Mouse (Mus musculus) liver, adult (tissue): ENCODE measurements around the gene Pdhb.

ENCODE experiments used
- GATA4 ChIP-seq: IDR thresholded peaks from 2 replicates; pipeline ENCODE4 v1.6.1; 2014; ENCODE audit warnings: mild to moderate bottlenecking, low read length; ENCODE audit not compliant: insufficient replicate concordance

Gene Pdhb

GRCm38 (mm10) chr14:8207105-8207504, 34.3 kb upstream of the Pdhb start:
- no peak for TF ChIP-seq GATA4

GRCm38 (mm10) chr14:8206179-8206910, 33.5 kb upstream of the Pdhb start:
- no peak for TF ChIP-seq GATA4

DNA sequence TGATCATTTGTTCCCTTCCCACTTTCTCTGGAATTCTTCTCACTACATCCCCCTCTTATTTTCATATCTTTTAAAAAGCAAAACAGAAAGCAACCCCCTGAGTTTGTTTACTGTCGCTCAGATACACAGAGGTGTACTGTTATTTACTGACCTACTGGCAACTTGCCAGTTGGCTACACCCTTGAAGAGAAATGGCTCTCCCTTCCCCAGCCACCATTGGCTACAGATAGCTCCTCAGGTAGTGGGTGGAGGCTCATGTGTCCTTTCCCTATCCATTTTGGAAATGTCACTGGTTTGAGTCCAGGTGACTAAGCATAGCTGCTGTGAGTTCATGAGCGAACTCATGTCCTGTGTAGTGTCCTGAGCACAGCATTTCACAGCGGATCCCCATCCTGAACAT, 28.9 kb upstream of the Pdhb start:
- no peak for TF ChIP-seq GATA4

GRCm38 (mm10) chr14:8200769-8201168, 27.9 kb upstream of the Pdhb start:
- no peak for TF ChIP-seq GATA4

DNA sequence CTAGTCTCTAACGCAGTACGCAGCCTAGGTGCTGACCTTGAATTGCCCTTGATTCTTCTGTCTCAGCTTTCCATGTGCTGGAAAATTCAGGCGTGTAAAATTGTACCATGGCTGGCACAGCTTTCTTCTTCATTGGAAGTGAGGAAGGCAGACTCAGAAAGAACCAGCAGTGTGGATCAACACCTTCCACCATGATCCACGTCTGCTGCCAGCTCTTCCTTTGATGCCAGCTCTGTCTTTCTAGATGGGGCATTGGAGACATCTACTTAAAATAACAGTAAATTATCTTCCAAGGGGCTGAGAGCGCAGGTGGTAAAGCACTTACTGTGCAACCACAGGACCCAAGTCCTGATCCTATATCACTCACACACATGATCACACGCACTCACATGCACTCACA, 19.9 kb upstream of the Pdhb start:
- TF ChIP-seq GATA4: no peak

- no peak for TF ChIP-seq GATA4
Measured at GRCm38 (mm10) chr14:8191331-8191965, 18.6 kb upstream of the Pdhb start.

DNA sequence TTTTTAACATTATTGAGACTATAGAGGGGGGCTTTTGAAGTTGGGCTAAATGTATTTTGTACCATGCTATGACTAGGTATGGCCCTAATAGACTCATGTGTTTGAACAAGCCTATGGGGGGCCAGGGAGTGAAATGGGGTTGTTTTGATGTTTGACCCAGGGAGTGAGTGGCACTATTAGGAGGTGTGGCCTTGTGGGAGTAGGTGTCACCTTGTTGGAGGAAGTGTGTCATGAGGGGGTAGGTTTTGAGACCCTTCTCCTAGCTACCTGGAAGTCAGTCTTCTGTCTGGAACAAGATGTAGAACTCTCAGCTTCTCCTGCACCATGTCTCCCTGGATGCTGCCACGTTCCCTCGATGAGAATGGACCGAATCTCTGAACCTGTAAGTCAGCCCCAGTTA, 17.7 kb upstream of the Pdhb start:
- TF ChIP-seq GATA4: no peak

- TF ChIP-seq GATA4: no peak
Measured at GRCm38 (mm10) chr14:8186278-8187045, 13.6 kb upstream of the Pdhb start.

- TF ChIP-seq GATA4: no peak
Measured at GRCm38 (mm10) chr14:8183330-8183729, 10.5 kb upstream of the Pdhb start.

DNA sequence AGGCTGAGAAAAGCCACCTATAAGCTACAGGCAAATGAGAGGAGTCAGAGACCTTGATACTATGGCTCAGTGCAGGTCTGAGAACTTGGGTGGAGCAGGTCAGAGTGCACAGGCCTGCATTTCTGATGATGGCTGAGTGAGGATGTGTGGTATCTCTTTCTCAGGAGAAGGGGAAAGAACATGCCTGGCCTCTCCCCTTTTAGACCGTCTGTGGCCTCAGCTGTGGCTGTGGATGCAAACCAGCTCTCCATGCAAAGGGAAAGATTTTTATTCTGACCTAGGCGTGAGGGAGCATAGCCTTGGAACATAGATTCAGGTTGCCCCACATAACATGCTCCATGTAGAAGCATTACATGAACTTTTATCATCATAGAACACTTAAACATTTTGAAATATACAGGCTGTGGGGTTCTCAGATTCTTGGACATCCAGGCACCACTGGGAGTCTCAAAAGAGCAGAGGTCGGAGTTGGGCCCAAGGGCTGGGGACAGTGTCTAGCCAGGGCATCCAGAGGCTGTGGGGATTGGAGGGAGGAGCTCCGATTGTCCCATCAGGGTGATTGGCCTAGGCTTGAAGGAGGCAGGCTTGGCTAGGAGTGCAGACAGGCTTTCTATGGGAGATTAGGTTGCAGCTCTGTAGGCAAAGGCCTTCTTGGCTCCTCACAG, 7.7 kb upstream of the Pdhb start:
- no peak for TF ChIP-seq GATA4

- no peak for TF ChIP-seq GATA4
Measured at GRCm38 (mm10) chr14:8176251-8176650, 3.4 kb upstream of the Pdhb start.

DNA sequence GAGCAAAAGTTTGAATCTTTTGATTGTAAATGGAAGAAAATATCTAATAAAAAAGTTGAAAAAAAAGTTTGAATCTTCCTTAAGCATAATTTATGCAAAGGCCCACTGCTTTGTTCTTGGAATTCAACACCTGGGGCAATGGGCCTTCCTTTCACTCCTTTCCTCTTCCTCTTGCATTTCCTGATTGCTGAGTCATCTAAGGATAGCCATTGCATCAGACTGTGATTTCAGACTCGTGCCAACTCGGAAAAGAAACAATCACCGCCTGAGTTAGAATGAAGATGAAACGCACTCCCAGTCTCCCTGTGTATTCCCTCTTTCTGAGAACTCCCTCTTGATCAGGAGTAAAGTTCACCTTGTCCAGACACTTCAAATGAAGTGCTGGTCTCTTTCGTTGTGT, 1.8 kb upstream of the Pdhb start:
- no peak for TF ChIP-seq GATA4

- no peak for TF ChIP-seq GATA4
Measured at GRCm38 (mm10) chr14:8164463-8164862, 8.4 kb downstream of the Pdhb start.

- TF ChIP-seq GATA4: no peak
Measured at GRCm38 (mm10) chr14:8161777-8162176, 11.0 kb downstream of the Pdhb start.

DNA sequence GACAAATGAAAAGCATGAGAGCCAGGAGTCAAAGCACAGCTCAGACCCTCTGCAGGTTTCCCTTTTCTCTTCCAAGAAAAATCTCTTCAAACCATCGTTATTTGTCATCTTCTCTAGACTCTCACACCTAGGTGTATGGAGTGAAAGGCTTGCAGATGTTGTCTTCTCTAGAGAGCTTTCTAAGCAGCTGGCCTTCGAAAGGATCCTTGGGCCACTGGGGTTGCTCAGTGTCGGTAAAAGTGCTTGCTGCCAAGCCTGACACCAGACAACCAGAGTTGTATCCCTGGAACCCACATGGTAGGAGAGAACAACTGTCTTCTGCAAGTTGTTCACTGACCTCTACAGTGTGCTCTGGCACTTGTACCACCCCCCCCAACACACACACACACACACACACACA, 13.7 kb downstream of the Pdhb start:
- TF ChIP-seq GATA4: no peak

GRCm38 (mm10) chr14:8158721-8159120, 14.1 kb downstream of the Pdhb start:
- TF ChIP-seq GATA4: no peak
